Mouse (Mus musculus): ENCODE results near the gene Tmcc2.

DNA sequence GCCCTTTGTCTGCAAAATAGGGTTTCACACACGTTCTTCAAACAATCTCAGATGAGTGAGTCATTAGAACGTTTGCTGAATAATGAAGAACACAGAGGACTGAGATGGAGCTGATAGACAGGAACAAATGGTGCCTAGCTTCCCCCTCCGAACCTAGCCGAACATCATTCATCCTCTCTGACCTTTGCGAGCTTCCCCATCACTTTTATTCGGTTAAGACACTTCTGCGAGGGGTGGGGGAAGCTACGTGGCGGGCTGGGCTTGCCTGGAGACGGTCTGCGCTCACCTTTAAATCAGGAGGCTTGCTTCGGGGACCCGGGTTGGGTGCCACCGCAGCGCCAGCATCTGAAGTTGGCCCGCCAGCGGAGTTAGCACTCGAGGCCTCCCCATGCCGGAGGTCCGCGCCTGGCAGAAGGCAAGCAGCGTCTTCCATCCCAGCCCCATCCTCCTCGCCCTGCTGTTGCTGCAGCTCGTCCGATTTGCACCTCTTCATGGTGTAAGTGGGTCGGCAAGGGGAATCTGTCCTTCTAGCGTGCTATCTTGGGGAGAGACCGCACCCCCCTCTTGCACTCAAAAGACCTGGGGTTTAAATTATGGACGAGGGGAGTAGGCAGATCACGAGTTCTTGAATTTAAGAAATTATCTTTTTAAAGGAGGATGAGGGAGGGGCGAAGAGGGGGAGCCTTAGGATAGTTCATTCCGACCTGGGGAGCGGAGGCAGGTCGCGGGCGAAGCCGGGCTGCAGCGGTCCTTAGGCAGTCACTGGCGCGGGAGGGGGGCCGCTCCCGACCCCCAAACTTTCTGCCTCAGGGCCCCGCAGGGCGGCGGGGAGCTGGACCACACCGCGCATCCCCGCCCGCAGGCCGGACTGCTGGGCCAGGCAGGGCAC is at the start of gene Tmcc2:
- TF ChIP-seq CTCF (IDR thresholded peaks at IDR 0.05; ENCODE audit: low read depth) (no peak), EP300 (IDR thresholded peaks at IDR 0.05; ENCODE audit: low read depth) (no peak)
